Mouse (Mus musculus) MEL (cell line): ENCODE results near the gene Gm9833. TPM values are rescaled to one million over a fixed set of nuclear protein-coding genes. Genes with fewer than 3 reads are reported as not detected.

ENCODE experiments used
- DNase-seq: peaks from one replicate; pipeline ENCODE4 v3.0.0; 2011; ENCODE audit warnings: low read depth, low spot score
- H3K27ac ChIP-seq: 2 replicates; pipeline ENCODE4 v1.5.1; 2012; ENCODE audit warnings: low read depth, mild to moderate bottlenecking, control low read depth, low read length, moderate library complexity; ENCODE audit not compliant: control insufficient read depth
- H3K27me3 ChIP-seq, 2 experiments: fragments of 150-350 bp in 1 of 2; sonication (generic) in 1 of 2; 2 replicates each; pipeline ENCODE4 v1.6.1; 2012; ENCODE audit warnings: low read length in 2 of 2, mild to moderate bottlenecking in 2 of 2, improper control_type of control experiment in 1 of 2, moderate library complexity in 1 of 2; ENCODE audit not compliant: insufficient read depth in 2 of 2, control insufficient read depth in 1 of 2
- H3K36me3 ChIP-seq, 2 experiments: 2 replicates each; pipeline ENCODE4 v1.6.1; 2012 to 2014; ENCODE audit warnings: low read length in 2 of 2, improper control_type of control experiment in 1 of 2, inconsistent platforms in 1 of 2, mild to moderate bottlenecking in 1 of 2; ENCODE audit not compliant: insufficient read depth in 2 of 2, control insufficient read depth in 1 of 2
- H3K4me1 ChIP-seq, 2 experiments: fragments of 150-350 bp in 1 of 2; sonication (generic) in 1 of 2; 2 replicates each; pipeline ENCODE4 v1.6.1; 2012; ENCODE audit warnings: low read length in 2 of 2, improper control_type of control experiment in 1 of 2, mild to moderate bottlenecking in 1 of 2; ENCODE audit not compliant: insufficient read depth in 2 of 2, control insufficient read depth in 1 of 2
- H3K4me3 ChIP-seq, 2 experiments: fragments of 150-350 bp in 1 of 2; sonication (generic) in 1 of 2; 2 replicates each; pipeline ENCODE4 v1.5.1; 2012; ENCODE audit warnings: low read depth in 2 of 2, low read length in 2 of 2, mild to moderate bottlenecking in 2 of 2, moderate library complexity in 2 of 2, control low read depth in 1 of 2, improper control_type of control experiment in 1 of 2; ENCODE audit not compliant: control insufficient read depth in 1 of 2, insufficient read depth in 1 of 2
- H3K79me2 ChIP-seq: 2 replicates; pipeline ENCODE4 v1.6.1; 2012; ENCODE audit warnings: mild to moderate bottlenecking, low read length, moderate library complexity; ENCODE audit not compliant: control insufficient read depth, poor library complexity, insufficient read depth
- H3K9ac ChIP-seq: 2 replicates; pipeline ENCODE4 v1.6.1; 2012; ENCODE audit warnings: low read depth, mild to moderate bottlenecking, control low read depth, low read length, moderate library complexity; ENCODE audit not compliant: control insufficient read depth, poor library complexity, severe bottlenecking
- H3K9me3 ChIP-seq: fragments of 150-350 bp; sonication (generic); replicated peaks from 2 replicates; pipeline ENCODE4 v1.6.1; 2012; ENCODE audit warnings: mild to moderate bottlenecking, low read length, improper control_type of control experiment, moderate library complexity; ENCODE audit not compliant: insufficient read depth
- BHLHE40 ChIP-seq: IDR thresholded peaks from 2 replicates; pipeline ENCODE4 v1.6.1; 2012; ENCODE audit warnings: low read depth, mild to moderate bottlenecking, inconsistent platforms, low read length, improper control_type of control experiment, borderline replicate concordance
- CHD1 ChIP-seq: IDR thresholded peaks from 2 replicates; pipeline ENCODE4 v1.6.1; 2012; ENCODE audit warnings: low read depth, mild to moderate bottlenecking, inconsistent platforms, low read length, improper control_type of control experiment
- CHD2 ChIP-seq: IDR thresholded peaks from 2 replicates; pipeline ENCODE4 v1.6.1; 2011; ENCODE audit warnings: low read length, improper control_type of control experiment
- CTCF ChIP-seq, 3 experiments: IDR thresholded peaks in 2 of 3; conservative IDR thresholded peaks in 1 of 3; 2 replicates each; pipeline ENCODE4 v1.5.1; 2011 to 2012; ENCODE audit warnings: low read length in 3 of 3, low read depth in 2 of 3, mild to moderate bottlenecking in 2 of 3, improper control_type of control experiment in 1 of 3, inconsistent platforms in 1 of 3, mixed read lengths in 1 of 3, moderate library complexity in 1 of 3; ENCODE audit not compliant: control insufficient read depth in 1 of 3, insufficient read depth in 1 of 3, poor library complexity in 1 of 3, severe bottlenecking in 1 of 3
- E2F4 ChIP-seq: IDR thresholded peaks from 2 replicates; pipeline ENCODE4 v1.6.1; 2011; ENCODE audit warnings: low read depth, low read length, improper control_type of control experiment, borderline replicate concordance
- ELF1 ChIP-seq: IDR thresholded peaks from 2 replicates; pipeline ENCODE4 v1.6.1; 2014; ENCODE audit warnings: low read depth, mild to moderate bottlenecking, inconsistent platforms, low read length, improper control_type of control experiment, moderate library complexity
- ETS1 ChIP-seq: IDR thresholded peaks from 2 replicates; pipeline ENCODE4 v1.6.1; 2012; ENCODE audit warnings: low read depth, mild to moderate bottlenecking, inconsistent platforms, low read length, improper control_type of control experiment, moderate library complexity
- GABPA ChIP-seq: IDR thresholded peaks from 2 replicates; pipeline ENCODE4 v1.6.1; 2012; ENCODE audit warnings: low read depth, mild to moderate bottlenecking, inconsistent platforms, low read length, improper control_type of control experiment, moderate library complexity
- HCFC1 ChIP-seq: IDR thresholded peaks from 2 replicates; pipeline ENCODE4 v1.6.1; 2012; ENCODE audit warnings: low read depth, mild to moderate bottlenecking, inconsistent platforms, low read length, improper control_type of control experiment, moderate library complexity
- KAT2A ChIP-seq: conservative IDR thresholded peaks from 2 replicates; pipeline ENCODE4 v1.6.1; 2012; ENCODE audit warnings: low read depth, low read length, improper control_type of control experiment, inconsistent platforms
- MAFK ChIP-seq: IDR thresholded peaks from 2 replicates; pipeline ENCODE4 v1.6.1; 2011; ENCODE audit warnings: low read depth, mild to moderate bottlenecking, low read length, improper control_type of control experiment, borderline replicate concordance
- MAX ChIP-seq: IDR thresholded peaks from 2 replicates; pipeline ENCODE4 v1.6.1; 2011; ENCODE audit warnings: low read length, improper control_type of control experiment
- MEF2A ChIP-seq: IDR thresholded peaks from 2 replicates; pipeline ENCODE4 v1.6.1; 2014; ENCODE audit warnings: low read depth, mild to moderate bottlenecking, inconsistent platforms, low read length, improper control_type of control experiment; ENCODE audit not compliant: poor library complexity, insufficient replicate concordance, severe bottlenecking; ENCODE audit errors: extremely low read depth
- MYB ChIP-seq: IDR thresholded peaks from 2 replicates; pipeline ENCODE4 v1.6.1; 2011; ENCODE audit warnings: mild to moderate bottlenecking, low read depth, low read length, improper control_type of control experiment
- MYC ChIP-seq: IDR thresholded peaks from 2 replicates; pipeline ENCODE4 v1.6.1; 2011; ENCODE audit warnings: low read depth, mild to moderate bottlenecking, low read length, improper control_type of control experiment, moderate library complexity
- NRF1 ChIP-seq: IDR thresholded peaks from 2 replicates; pipeline ENCODE4 v1.6.1; 2014; ENCODE audit warnings: low read depth, mild to moderate bottlenecking, inconsistent platforms, low read length, improper control_type of control experiment, moderate library complexity; ENCODE audit not compliant: poor library complexity, insufficient read depth, severe bottlenecking
- POLR2A ChIP-seq, 2 experiments: IDR thresholded peaks; 2 replicates each; pipeline ENCODE4 v1.6.1; 2011 to 2012; ENCODE audit warnings: low read length in 2 of 2, mild to moderate bottlenecking in 2 of 2, control low read depth in 1 of 2, improper control_type of control experiment in 1 of 2, low read depth in 1 of 2, moderate library complexity in 1 of 2; ENCODE audit not compliant: control insufficient read depth in 1 of 2, insufficient read depth in 1 of 2, poor library complexity in 1 of 2
- POLR2AphosphoS5 ChIP-seq: IDR thresholded peaks from 2 replicates; pipeline ENCODE4 v1.6.1; 2012; ENCODE audit warnings: low read depth, borderline replicate concordance, mild to moderate bottlenecking, inconsistent platforms, low read length, moderate library complexity, mixed read lengths
- SIN3A ChIP-seq: IDR thresholded peaks from 2 replicates; pipeline ENCODE4 v1.6.1; 2012; ENCODE audit warnings: low read length, improper control_type of control experiment, inconsistent platforms
- SMC3 ChIP-seq: IDR thresholded peaks from 2 replicates; pipeline ENCODE4 v1.6.1; 2011; ENCODE audit warnings: low read depth, low read length, improper control_type of control experiment
- TAL1 ChIP-seq: IDR thresholded peaks from 2 replicates; pipeline ENCODE4 v1.6.1; 2012; ENCODE audit warnings: mild to moderate bottlenecking, inconsistent platforms, low read length, moderate library complexity, mixed read lengths
- TBP ChIP-seq: IDR thresholded peaks from 2 replicates; pipeline ENCODE4 v1.8.0; 2011; ENCODE audit warnings: low read depth, low read length, improper control_type of control experiment
- TCF12 ChIP-seq: IDR thresholded peaks from 2 replicates; pipeline ENCODE4 v1.6.1; 2014; ENCODE audit warnings: low read depth, mild to moderate bottlenecking, inconsistent platforms, low read length, improper control_type of control experiment, moderate library complexity
- USF2 ChIP-seq, 2 experiments: IDR thresholded peaks; 2 replicates each; pipeline ENCODE4 v1.6.1; 2011 to 2012; ENCODE audit warnings: improper control_type of control experiment in 2 of 2, low read length in 2 of 2, borderline replicate concordance in 1 of 2, inconsistent platforms in 1 of 2, low read depth in 1 of 2, mild to moderate bottlenecking in 1 of 2; ENCODE audit not compliant: insufficient read depth in 1 of 2
- ZMIZ1 ChIP-seq: IDR thresholded peaks from 2 replicates; pipeline ENCODE4 v1.6.1; 2012; ENCODE audit warnings: low read depth, mild to moderate bottlenecking, inconsistent platforms, low read length, improper control_type of control experiment, moderate library complexity
- ZNF384 ChIP-seq: IDR thresholded peaks from 2 replicates; pipeline ENCODE4 v1.6.1; 2012; ENCODE audit warnings: low read depth, mild to moderate bottlenecking, inconsistent platforms, low read length, improper control_type of control experiment
- polyA plus RNA-seq, 2 experiments: library from polyadenylated mRNA; stranded (reverse) in 1 of 2; unstranded in 1 of 2; fragments of >175 nt in 1 of 2; fragments of >200 nt in 1 of 2; gene quantifications; 2 replicates each; pipeline versions ENCODE4 v1.2.1 to v1.2.4; 2012; ENCODE audit warnings: low replicate concordance in 2 of 2, low read depth in 1 of 2; ENCODE audit not compliant: insufficient read length in 2 of 2, insufficient read depth in 1 of 2, missing spikeins in 1 of 2
- total RNA-seq: library from RNA; depleted of rRNA; stranded (reverse); fragments of 300-350 nt; gene quantifications from 2 replicates; pipeline ENCODE4 v1.2.3, GENCODE M21; 2012

Gm9833 gene
- total and polyA plus RNA-seq, 3 experiments = 3.0 to 6.9 TPM; not detected in 1

DNA sequence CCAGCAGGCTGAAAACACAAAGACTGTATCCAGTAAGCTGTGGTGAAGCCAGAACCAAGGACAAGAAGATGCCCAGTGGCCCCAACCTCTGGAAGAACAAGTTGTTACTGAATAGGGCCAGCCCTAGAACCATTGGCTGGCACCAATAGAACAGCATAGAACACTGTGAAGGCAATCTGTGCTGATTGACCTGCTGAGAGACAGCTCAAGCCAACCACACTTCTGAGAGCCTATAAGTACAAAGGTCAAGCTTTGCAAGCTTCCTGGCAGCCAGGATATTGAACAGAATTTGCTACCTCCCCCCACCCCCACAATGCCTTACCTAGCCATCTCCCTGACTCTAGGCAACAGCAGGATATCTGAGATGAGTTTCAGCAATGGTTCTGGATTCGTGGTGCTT is 35.7 kb downstream of the Gm9833 start:
- H3K4me3 ChIP-seq = no peak overlapping the region
- no peaks in the 10 kb centered on the region for H3K4me1 ChIP-seq
- no peaks in the 10 kb centered on the region for H3K9me3 ChIP-seq
- H3K9ac ChIP-seq = no peak overlapping the region
- TF ChIP-seq BHLHE40 (no peak), USF2 (IDR thresholded peaks at IDR 0.05; ENCODE audit: borderline replicate concordance in 1 of 2, insufficient read depth in 1 of 2, low read depth in 1 of 2, low read length in 2 of 2) (no peak), GABPA (no peak), POLR2A (IDR thresholded peaks at IDR 0.05; ENCODE audit: control insufficient read depth in 1 of 2, insufficient read depth in 1 of 2, low read depth in 1 of 2, low read length in 2 of 2, poor library complexity in 1 of 2) (no peak), MAFK (no peak), TBP (no peak), CTCF (IDR thresholded peaks at IDR 0.05 in 2 of 3, conservative IDR thresholded peaks at IDR 0.05 in 1 of 3; ENCODE audit: control insufficient read depth in 1 of 3, insufficient read depth in 1 of 3, low read depth in 2 of 3, low read length in 3 of 3, poor library complexity in 1 of 3, severe bottlenecking in 1 of 3) (no peak), KAT2A (no peak), HCFC1 (no peak), ETS1 (no peak), ELF1 (no peak), ZNF384 (no peak), NRF1 (no peak), CHD1 (no peak)
- no peaks in the 10 kb centered on the region for H3K79me2 ChIP-seq
- no peaks in the 10 kb centered on the region for H3K36me3 ChIP-seq
- no peak for DNase-seq
- no peak overlapping the region for H3K27ac ChIP-seq
- no peaks in the 10 kb centered on the region for H3K27me3 ChIP-seq

DNA sequence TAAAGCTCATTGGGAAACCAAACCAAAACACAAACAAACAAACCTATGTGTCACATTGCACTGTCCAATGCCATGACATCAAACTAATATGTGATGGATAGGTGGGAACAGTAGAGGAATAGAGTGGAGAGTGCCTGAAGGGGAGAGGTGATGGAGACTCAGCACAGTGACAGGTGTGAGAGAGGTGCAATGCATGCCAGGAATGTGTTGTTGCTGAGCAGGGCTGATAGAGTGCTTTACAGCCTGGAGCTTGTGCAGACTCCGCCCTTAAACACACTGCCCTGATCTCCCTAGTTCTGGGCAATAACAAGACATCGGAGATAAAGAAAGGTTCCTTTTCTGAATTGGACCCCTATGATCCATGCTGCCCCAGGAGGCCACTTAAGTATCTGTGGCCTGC is 36.2 kb downstream of the Gm9833 start:
- H3K9me3 ChIP-seq = no peaks in the 10 kb centered on the region
- no peaks in the 10 kb centered on the region for H3K4me1 ChIP-seq
- no peak overlapping the region for H3K4me3 ChIP-seq
- H3K27me3 ChIP-seq = no peaks in the 10 kb centered on the region
- TF ChIP-seq SIN3A = no peak
- no peak for TF ChIP-seq KAT2A
- no peak for TF ChIP-seq MYB
- TF ChIP-seq E2F4 = no peak
- no peak for TF ChIP-seq CHD1
- no peak for TF ChIP-seq POLR2AphosphoS5
- TF ChIP-seq ZMIZ1 = no peak
- TF ChIP-seq SMC3 = no peak
- no peak for TF ChIP-seq TAL1
- TF ChIP-seq MAFK = no peak
- no peak for TF ChIP-seq MYC
- TF ChIP-seq USF2 (IDR thresholded peaks at IDR 0.05; ENCODE audit: borderline replicate concordance in 1 of 2, insufficient read depth in 1 of 2, low read depth in 1 of 2, low read length in 2 of 2) = no peak
- TF ChIP-seq MAX = no peak
- TF ChIP-seq CHD2 = no peak
- no peak for TF ChIP-seq POLR2A (IDR thresholded peaks at IDR 0.05; ENCODE audit: control insufficient read depth in 1 of 2, insufficient read depth in 1 of 2, low read depth in 1 of 2, low read length in 2 of 2, poor library complexity in 1 of 2)
- no peak for TF ChIP-seq TCF12
- TF ChIP-seq MEF2A = no peak
- TF ChIP-seq, all 39 proteins: peak for 0
- DNase-seq = no peak
- no peak overlapping the region for H3K27ac ChIP-seq
- H3K36me3 ChIP-seq = no peaks in the 10 kb centered on the region
- no peak overlapping the region for H3K9ac ChIP-seq
- H3K79me2 ChIP-seq = no peaks in the 10 kb centered on the region
